Mouse (Mus musculus) megakaryocyte progenitor cell, adult 5-6 weeks (primary cell): ENCODE data around the gene Foxp1. TPM values are rescaled to one million over a fixed set of nuclear protein-coding genes. Genes with fewer than 3 reads are reported as not detected.
A peak's percentile ranks its signal among the peaks of the same experiment; 100 is the strongest.

Source experiments
- ATAC-seq: replicated peaks from 2 replicates; pipeline ENCODE4 v1.8.0; 2016; ENCODE audit warnings: mild to moderate bottlenecking, moderate TSS enrichment, inconsistent platforms; ENCODE audit not compliant: poor library complexity
- total RNA-seq, 2 experiments: library from RNA; stranded (forward) in 1 of 2; stranded (reverse) in 1 of 2; fragments of 157-497, 149-512 nt in 1 of 2; fragments of 200-1000 nt in 1 of 2; gene quantifications; 2 replicates each; pipeline versions ENCODE4 v1.2.3 to v1.2.4; 2015 to 2017

Foxp1 gene
- total RNA-seq, 2 experiments from 2014 or later = 49.5 to 97.3 TPM

DNA sequence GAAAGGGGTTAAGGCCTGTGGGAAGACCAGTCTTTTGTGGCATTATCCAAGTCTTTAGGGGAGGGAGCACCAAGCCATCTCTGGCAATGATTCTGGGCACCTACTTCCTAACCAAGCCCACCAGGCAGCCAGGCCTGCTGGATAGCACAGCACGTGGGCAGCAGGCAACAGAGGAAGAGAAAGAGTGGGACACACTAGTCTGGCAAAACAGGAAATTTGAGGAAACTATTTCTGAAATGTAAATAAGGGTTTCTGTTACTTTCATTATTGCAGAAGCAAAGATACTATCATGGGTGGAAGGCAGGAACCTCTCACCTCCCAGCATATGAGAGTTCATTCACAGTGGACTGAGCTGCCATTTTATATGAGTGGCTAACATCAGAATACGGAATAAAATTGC is 121.3 kb downstream of the Foxp1 start:
- ATAC-seq = peak; percentile 48

DNA sequence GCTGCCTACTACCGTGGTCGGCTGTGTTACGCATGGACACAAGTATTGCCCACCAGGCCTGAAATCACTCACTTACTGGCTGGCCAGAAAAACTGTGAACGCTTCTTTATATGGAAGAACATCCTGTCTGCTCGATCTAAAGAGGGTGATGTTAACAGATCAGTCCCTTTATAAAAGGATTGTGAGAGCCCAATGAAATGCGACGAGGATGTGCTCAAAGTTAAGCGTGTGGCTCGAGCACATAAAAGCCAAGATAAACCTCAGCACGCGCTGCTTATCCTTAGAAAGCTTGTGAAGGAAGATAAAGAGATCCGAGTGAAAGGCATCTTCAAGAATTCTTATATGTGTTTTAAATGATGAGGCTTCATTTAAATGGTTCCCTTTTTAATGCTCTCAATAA is 126.8 kb downstream of the Foxp1 start:
- ATAC-seq = no peak

DNA sequence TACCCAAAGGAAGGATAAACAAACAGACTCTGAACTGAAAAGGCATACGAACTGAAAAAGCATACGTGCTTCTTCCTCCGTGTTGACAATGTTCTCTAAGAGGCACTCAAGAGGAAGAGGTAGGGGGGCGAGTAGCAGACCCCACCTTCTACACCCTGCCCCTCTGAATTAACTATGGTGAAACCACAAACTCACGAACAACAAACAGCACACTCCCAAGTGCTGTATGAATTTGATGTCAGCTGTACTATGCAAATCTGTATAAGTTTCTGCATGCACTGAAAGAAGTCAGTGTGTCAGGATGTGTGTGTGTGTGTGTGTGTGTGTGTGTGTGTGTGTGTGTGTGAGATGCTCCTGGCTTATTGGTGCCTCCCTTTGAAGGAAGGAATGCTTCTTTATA is 127.7 kb downstream of the Foxp1 start:
- ATAC-seq = no peak

DNA sequence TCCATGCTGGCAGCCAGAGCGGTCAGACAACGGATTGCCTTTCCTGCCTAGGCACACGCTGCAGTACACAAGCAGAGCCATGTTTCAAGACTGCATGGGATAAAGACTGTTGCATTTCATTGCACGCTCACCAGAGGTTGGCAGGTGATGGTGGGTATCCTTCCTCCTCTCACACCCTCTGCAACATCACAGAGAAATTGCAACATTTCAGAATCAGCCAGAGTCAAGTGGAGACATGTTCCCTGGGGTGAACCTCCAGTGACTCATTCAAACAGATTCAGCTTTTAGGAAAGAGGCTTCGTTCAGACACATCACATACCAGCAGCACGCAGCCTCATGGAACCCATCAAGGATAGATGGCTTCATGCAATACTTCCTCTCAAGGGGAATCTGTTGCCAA is 130.0 kb downstream of the Foxp1 start:
- peak; percentile 55 for ATAC-seq

DNA sequence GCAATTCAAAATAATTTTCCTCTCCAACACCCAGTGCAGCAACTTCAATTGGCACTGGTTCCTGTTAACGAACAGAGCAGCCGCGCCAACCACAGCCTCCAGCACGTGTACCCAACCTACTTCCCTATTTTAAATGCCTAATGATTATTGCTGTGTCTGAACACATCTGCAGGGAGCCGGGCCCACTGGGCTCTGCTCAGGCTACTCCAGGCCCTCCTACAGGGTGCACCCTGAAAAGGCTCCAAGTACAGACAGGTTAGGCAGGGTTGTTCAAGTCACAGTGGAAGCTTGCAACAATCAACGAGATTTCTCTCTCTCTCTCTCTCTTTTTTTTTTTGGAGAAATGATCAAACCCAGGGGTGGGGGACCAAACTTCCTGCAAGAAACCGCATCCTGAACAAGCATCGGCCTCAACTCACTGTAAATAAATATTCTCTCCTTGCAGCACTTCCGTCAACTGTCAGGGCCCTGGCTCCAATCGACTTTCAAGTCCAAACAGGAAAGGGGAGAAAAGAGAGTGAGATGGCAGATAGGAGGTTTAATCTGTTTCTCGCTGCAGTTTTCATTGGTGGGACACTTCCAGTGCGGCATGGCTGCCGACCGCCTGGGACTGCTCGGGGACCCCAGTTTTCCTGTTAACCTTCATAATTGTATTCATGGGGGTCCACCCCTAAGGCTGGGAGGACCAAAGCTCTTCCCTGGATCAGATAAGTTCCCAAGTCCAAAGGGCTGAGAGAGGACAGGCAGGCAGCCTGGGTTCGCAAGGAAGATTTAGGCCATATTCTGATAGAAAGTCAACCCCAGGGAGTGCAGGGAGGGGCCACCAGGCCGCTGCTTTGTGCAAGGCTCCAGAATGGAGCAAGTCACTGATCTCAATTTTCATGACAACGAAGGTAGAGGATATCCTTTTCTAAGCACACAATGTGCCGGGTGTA is 133.5 kb downstream of the Foxp1 start:
- peak; percentile 75 for ATAC-seq

DNA sequence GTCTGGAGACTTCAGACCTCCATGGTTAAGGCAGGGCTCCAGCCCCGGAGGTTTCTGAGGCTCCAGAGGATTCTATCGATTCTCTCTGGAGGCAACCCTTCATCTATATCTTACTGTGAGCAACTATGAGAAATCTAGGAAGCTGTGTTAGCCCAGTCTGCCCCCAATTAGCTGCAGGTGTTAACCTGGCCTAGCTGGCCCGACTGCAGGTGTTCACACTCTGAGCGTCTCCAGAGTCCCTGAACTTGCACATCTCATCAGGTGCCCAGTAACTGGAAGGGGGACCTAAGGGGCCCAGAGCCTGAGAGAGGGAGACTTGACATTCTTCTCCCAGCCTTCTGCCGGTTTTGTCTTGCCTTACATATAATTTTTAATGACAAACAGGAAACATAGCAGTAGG is 134.5 kb downstream of the Foxp1 start:
- no peak for ATAC-seq

DNA sequence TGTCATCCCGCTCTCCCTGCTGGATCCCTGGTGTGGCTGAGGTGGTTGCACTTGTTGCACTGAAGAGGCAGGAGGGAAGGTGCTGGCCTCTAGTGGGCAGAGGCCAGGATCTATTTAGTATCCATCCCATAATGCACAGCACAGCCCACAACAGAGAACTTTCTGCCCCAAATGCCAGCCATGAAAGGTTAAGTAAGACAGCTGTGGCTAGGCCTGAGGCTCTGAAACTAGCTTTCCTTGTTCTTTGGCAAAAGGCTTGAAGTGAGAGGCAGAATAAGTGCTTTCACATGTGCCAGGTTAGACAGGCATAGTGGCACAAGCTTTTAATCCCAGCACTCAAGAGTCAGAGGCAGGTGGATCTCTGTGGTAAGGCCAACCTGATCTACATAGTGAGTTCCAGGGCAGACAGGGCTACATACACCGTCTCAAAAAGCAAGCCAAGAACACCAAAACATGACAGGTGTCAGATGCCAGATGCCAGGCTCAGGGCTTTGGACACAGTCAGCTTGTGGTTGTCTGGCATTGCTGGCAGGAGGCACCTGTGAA is 137.4 kb downstream of the Foxp1 start:
- peak; percentile 37 for ATAC-seq

DNA sequence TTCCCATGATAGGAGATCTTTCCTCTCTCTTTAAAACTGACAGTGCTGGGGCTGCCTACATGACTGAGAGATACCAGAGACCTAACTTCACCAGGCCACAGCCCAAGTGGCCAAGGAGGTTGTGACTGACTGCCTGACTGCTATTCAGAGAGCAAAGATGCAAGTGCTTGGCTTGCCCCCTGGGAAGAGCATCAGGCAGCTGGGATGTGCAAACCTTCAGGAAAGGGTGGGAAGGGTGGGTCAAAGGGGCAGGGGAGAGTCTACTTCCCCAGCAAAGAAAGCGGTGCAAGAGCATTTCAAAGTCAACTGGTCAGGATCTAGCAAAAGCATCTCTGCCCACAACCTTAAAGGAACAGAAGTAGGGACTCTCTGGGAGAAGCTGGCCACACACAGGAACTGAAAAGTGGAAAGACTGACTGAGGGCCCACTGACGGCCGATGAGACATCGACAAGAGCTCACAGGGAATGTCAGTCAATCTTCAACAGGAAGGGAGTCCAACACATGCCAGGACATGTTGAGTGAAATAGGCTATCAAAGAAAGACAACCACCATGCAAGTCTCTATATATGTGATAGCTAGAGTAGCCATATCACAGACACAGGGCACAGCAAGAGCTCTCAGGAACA is 138.6 kb downstream of the Foxp1 start:
- no peak for ATAC-seq

DNA sequence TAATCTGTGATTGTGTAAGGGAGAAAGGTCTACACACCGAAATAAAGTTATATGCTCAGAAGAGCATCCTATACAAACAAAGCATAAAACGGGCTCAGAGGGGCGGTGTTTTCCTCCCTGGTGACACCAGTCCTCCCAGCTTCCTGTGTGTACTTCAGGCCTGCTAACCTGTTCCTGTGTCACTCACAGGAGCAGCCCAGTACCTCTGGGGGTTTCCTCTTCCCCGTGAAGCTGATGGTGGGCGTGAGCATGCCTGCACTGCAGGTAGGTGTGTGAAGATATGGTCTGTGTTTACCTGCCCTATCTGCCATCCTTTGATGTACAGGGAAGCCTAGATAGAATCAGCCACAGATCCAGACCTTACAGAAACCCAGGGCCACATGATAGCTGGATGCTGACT is 142.4 kb downstream of the Foxp1 start:
- no peak for ATAC-seq

DNA sequence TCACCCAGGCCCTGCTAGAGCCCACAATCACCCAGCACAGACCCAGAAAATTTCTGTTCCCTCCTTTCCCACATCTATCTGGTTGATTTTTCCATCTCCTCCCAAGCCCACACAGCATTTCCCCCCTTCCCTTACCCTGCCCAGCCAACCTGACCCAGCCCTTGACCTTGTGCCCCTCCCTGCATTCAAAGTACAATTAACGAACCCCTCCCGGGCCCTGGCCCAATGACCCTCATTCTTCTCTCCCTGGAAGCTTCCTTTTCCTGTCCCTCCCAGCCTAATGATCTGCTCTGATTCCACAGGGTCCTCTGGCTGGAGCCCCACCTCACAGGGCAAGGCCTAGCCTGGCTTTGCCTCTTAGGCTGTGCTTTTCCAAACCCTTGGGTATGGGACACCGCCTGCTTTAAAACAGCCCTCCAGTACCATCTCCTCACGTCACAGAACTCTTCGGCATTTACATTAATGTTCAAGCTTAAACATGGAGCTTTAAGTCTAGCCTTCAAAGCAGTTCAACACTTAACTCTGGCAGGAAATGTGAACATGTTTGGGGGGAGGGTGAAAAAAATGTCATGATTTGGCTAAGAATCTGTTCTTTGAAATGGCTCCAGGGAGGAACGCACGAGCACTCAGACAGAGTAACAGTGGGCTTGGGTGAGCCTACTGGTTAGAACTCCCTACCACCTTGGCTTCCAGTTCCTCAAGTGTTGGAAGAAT is 143.4 kb downstream of the Foxp1 start:
- ATAC-seq = no peak

DNA sequence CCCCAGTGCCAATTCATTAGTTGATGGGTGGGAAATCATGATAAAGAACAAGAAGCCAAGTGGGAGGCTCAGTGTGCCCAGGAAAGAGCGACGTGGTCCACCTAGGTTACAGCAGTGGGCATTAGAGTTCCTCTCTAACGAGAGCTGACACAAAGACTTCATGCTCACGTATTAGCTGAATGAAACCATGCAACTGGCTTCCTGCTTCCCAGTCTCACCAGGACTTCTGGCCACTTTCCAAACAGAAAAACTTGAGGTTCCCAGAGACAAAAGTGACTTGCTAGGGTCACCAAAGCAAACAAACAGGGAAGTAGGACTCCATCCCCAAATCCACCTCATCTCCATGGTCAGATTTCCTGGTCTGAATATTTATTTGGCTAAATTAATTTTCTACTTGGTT is 144.8 kb downstream of the Foxp1 start:
- no peak for ATAC-seq

DNA sequence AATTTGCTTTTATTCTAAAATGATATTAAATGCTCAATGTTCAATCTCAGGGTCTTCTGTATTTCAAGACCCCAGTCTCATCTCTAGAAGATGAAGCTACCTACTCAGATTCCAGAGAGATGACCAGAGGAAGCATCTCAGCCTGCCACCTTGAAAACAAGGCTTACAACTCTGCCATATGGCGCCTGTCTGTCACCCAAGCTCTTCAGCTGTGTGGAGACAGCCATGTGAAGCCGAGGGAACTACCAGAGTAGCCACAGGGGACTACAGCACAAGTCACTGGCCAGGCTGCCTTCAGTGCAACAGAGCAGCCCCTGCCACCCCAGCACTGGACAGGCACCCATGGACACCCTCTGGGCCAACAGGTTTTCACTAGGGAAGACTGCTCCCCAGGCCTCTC is 145.4 kb downstream of the Foxp1 start:
- no peak for ATAC-seq

DNA sequence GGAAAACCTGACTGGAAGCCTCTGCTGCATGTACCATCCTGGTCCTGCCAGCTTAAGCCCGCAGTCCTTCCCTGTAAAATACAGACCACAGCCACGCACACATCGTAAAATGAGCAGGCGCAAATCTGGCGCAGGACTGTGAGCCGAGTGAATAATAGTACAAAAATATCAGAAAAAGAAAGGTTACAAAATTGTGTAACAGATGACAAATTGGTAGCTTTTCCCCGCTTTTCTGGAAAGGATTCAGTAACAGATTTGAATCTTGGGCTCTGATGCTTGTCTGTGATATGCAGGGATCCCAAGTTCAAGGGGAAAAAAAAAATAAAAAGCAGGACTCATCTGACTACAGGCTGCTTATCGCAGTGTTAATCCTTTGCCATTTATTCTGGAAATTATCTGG is 145.8 kb downstream of the Foxp1 start:
- no peak for ATAC-seq

DNA sequence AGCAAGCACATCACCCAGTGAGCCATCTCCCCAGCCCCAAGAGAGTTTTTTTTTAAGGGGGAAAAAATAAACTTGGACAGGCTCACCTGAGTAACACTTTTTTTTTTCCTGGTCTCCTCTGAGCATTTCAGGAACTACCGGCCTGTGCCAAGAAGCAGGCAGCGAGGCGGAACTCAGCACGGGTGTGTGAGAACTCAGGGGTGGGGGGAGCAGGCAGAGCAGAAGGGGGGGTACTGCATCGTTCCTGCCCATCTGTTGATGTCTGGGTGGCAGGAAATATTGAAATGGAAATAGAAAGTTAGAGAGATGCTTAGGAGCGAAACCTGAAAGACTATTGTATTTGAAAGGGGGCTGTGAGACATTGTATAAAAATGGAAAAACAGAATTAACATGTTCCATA is 146.7 kb downstream of the Foxp1 start:
- ATAC-seq = peak; percentile 43

DNA sequence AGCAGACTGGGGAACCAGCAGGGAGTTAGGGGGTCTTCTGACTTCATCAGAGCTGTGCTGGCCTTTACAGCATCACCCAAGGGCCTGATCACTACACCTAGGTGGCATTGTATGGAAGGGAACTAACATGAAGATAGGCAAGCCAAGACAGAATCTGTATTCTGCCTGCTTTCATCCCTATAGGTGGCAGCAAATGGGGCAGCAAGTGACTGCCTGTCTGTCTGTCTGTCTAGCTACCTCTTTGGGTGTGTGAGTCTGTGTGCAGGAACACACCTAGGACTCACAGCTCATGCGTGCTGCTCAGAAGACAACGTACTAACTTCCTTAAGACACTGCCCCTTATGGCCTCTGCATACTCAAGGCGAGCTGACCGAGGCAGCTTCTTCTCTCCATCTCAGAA is 147.1 kb downstream of the Foxp1 start:
- peak; percentile 24 for ATAC-seq

DNA sequence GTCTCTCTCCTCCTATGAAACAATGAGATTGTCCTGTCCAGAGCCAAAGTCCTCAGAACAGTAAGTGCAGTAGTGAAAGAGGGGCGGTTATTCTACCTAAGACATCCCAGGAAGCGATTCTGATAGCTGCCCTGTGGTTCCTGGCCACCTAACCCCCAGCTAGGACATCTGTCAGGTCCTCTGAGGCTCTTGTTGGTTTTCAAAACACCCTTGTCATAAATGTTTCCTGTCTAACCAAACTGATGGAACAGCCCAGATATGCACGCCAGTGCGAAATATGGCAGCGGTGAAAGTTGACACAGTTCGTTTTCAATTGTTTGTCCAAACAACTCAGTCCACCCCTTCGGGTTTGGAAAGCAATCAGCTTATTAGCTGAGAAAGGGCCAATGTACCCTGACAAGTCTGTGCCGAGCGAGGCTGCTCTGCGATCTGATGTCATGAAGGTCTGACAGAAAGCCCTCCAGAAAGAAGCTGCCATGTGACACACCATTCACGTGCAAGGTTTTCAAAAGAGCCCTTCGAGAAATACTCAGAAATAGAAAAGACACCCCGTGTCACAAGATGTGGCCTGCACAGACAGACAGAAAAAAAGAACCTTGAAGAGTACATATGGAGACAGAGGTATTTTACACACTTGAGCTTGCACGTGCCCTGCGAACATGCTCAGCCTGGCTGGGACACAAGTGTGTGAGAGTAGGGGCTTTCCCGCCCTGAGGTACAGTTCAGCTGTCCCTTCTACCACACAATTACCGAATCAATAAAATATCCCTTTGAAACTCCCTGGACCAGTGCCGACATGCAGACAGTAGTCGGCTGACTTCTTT is 147.9 kb downstream of the Foxp1 start:
- peak; percentile 17; the same call in 1 of the 2 replicates for ATAC-seq

DNA sequence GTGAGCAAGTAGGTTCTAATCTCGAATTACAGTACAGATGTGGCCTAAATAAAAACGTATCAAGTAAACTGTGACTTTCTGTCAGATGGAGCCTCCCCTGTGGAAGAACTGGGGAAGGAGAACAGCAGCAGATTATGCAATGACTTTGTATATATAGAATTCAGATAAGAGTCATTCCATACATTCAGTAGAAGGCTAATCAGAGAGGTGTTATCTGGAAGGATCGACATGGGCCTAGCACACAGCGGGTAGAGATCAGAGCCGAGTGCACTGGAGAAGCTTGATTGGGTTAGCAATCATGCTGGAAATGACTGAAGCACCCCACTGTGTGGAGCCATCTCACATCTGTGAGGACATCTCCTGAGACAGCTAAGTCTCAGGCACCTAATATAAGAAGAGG is 150.1 kb downstream of the Foxp1 start:
- 0 out of 2 replicates have a peak, but pooled peaks have one; percentile 3 for ATAC-seq

DNA sequence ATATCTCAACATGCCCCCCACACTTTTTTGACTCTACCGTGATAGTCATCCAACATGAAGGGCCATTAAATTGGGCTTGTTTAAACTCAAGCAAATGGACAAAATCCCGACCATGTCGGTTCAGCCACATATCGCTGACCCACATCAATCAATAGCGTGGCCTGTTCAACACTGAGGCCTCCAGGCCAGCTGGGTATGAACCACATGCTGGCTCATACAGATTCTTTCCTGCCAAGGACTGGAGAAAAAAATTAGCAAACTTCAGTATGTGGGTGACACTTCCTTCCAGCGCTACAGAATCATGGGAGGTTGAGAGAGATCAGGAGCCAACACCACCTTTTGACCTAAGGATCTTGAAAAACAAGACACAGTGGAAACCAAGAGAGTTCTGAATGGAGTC is 150.5 kb downstream of the Foxp1 start:
- ATAC-seq = no peak

DNA sequence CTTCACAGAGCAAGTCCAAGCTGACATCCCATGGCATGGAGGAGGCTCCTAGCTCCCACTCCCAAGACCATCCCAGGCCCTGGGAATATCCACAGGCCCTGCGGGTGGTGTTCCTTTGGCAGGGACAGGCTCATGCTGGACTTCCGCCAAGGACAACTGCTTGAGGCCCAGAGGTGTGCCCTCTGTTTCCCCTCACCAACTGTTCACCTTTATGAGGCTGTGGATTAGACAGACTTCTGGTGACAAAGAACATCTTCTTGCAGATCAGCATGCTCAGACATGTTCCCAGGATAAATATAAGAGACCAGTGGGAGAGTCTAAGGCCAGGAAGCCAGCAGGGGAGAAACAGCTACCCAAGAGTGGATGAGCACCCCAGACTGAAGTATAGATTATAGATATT is 152.6 kb downstream of the Foxp1 start:
- ATAC-seq = no peak

DNA sequence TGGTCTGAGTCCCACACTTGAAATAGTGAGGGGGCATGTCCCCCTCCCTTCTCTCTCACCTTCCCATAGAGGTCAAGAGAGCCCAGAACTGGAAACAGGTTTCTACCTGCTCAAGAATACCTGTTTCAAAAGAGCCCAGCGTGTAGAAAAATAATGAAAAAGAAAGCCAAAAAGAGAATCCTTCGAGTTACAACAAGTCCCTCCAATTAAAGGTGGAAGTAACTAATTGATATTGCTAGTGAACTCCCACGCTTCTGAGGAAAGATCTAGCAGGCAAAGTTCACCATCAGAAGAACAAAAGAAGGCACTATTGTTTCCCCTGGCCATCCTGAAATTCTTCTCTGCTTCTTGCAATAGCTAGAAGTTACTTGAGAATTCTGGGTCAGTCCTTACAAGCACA is 153.4 kb downstream of the Foxp1 start:
- no peak for ATAC-seq
